Mouse (Mus musculus) ES-Bruce4 (cell line): Measurements from ENCODE around the gene Dab1.

Experiments used
- CTCF ChIP-seq: IDR thresholded peaks from one replicate; pipeline ENCODE4 v1.8.1; 2011; ENCODE audit warnings: low read depth, low read length
- POLR2A ChIP-seq: IDR thresholded peaks from one replicate; pipeline ENCODE4 v1.8.1; 2011; ENCODE audit warnings: low read length; ENCODE audit not compliant: insufficient read depth

- TF ChIP-seq CTCF (no peak), POLR2A (no peak)
These were observed 896.5 kb downstream of the Dab1 start for GRCm38 (mm10) chr4:104515681-104516080.
